Mouse (Mus musculus): Measurements from ENCODE around the gene Sufu. TPM values are rescaled to one million over a fixed set of nuclear protein-coding genes. Genes with fewer than 3 reads are reported as not detected.

Sufu gene
- total RNA-seq, 4 experiments from 2014 or later = 11.7 to 13.0 (median 12.1) TPM

- no peak for DNase-seq (ENCODE audit: low spot score)
Measured at GRCm38 (mm10) chr19:46433712-46434111, 37.0 kb downstream of the Sufu start.

- no peak for DNase-seq (ENCODE audit: low spot score)
Measured at GRCm38 (mm10) chr19:46434148-46434547, 37.5 kb downstream of the Sufu start.

GRCm38 (mm10) chr19:46434591-46434990 lies 37.9 kb downstream of the Sufu start:
- DNase-seq (ENCODE audit: low spot score) = no peak

- DNase-seq (ENCODE audit: low spot score) = no peak
Measured at GRCm38 (mm10) chr19:46435492-46435891, 38.8 kb downstream of the Sufu start.

- DNase-seq (ENCODE audit: low spot score) = no peak
Measured at GRCm38 (mm10) chr19:46443509-46443908, 46.8 kb downstream of the Sufu start.

GRCm38 (mm10) chr19:46444209-46444608 lies 47.5 kb downstream of the Sufu start:
- peak; percentile 84 for DNase-seq (ENCODE audit: low spot score)

GRCm38 (mm10) chr19:46445641-46446040 lies 48.9 kb downstream of the Sufu start:
- no peak for DNase-seq (ENCODE audit: low spot score)

- no peak for DNase-seq (ENCODE audit: low spot score)
Measured at GRCm38 (mm10) chr19:46446436-46447020, 49.8 kb downstream of the Sufu start.

- no peak for DNase-seq (ENCODE audit: low spot score)
Measured at GRCm38 (mm10) chr19:46447110-46447509, 50.4 kb downstream of the Sufu start.

GRCm38 (mm10) chr19:46447911-46448310 lies 51.2 kb downstream of the Sufu start:
- DNase-seq (ENCODE audit: low spot score) = no peak

GRCm38 (mm10) chr19:46449261-46450005 lies 52.7 kb downstream of the Sufu start:
- DNase-seq (ENCODE audit: low spot score) = no peak

GRCm38 (mm10) chr19:46452052-46452827 lies 55.5 kb downstream of the Sufu start:
- DNase-seq (ENCODE audit: low spot score) = peak; percentile 63

- no peak for DNase-seq (ENCODE audit: low spot score)
Measured at GRCm38 (mm10) chr19:46452916-46453315, 56.2 kb downstream of the Sufu start.

GRCm38 (mm10) chr19:46454126-46454880 lies 57.6 kb downstream of the Sufu start:
- no peak for DNase-seq (ENCODE audit: low spot score)

GRCm38 (mm10) chr19:46455032-46455431 lies 58.3 kb downstream of the Sufu start:
- DNase-seq (ENCODE audit: low spot score) = peak; percentile 57

GRCm38 (mm10) chr19:46455556-46455955 lies 58.9 kb downstream of the Sufu start:
- DNase-seq (ENCODE audit: low spot score) = no peak

- no peak for DNase-seq (ENCODE audit: low spot score)
Measured at GRCm38 (mm10) chr19:46456018-46456735, 59.5 kb downstream of the Sufu start.

- peak; percentile 40 for DNase-seq (ENCODE audit: low spot score)
Measured at GRCm38 (mm10) chr19:46457798-46458197, 61.1 kb downstream of the Sufu start.

GRCm38 (mm10) chr19:46459256-46459655 lies 62.6 kb downstream of the Sufu start:
- DNase-seq (ENCODE audit: low spot score) = no peak

GRCm38 (mm10) chr19:46459889-46460288 lies 63.2 kb downstream of the Sufu start:
- peak; percentile 77 for DNase-seq (ENCODE audit: low spot score)

GRCm38 (mm10) chr19:46462574-46462973 lies 65.9 kb downstream of the Sufu start:
- no peak for DNase-seq (ENCODE audit: low spot score)

Data from heart, adult 8-10 months (tissue).